Mouse (Mus musculus): Measurements from ENCODE around the gene Gfpt1.

Gfpt1 gene

DNA sequence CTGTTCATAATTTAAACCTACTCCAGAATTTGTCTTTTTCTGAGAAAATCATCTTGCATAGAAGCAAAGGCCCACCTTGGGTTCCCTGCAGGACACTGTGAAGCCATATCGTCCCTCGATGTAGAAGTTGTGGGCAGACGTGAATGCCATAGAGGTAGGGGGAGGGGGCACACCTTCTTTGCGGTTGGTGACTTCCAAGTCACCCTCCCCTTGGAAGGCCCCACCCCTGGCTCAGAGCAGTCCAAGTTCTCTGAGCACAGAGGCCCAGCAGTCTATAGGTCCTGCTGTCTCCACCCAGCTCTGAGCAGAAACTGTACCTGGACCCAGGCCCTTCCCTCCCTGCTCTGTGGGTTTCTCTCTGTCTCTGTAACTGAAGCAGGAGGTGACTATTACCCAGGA is 59.3 kb downstream of the Gfpt1 start:
- DNase-seq: no peak

DNA sequence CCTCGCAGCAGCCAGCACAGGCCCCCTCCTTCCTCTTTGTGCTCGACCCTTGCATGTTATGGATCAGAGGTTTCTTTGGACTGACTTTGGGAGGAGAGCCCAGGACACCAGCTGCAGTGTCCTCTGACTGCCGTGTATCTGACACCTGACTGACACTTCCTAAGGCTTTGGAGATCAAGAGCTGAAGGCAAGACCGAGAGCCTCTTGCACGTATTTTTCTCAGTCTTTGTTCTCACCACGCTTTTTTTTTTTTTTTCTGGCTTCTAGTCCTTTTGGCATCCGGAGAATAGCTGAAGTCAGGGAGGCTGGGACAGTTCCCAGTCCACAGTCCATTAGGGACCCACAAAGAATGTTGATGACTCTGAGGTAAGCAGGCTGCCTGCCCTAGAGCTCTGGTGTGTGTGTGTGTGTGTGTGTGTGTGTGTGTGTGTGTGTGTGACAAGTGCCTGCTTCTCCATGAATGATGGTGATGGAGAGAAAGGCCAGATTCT is 59.8 kb downstream of the Gfpt1 start:
- peak; percentile 46 for DNase-seq

DNA sequence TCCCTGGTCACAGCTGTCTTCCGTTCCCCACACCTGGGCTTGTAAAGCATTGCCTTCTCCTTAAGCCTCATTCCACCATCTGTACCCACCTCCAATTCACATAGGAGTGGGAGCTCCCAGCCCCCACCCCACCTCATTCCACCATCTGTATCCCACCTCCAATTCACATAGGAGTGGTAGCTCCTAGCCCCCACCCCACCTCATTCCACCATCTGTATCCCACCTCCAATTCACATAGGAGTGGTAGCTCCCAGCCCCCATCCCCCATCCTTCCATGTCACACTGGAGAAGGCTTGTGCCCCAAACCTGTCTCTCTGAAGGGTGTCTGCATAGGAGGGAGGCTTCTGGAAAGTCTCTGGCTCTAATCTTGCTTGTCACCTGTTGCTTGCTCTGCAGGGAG is 60.7 kb downstream of the Gfpt1 start:
- DNase-seq: no peak

DNA sequence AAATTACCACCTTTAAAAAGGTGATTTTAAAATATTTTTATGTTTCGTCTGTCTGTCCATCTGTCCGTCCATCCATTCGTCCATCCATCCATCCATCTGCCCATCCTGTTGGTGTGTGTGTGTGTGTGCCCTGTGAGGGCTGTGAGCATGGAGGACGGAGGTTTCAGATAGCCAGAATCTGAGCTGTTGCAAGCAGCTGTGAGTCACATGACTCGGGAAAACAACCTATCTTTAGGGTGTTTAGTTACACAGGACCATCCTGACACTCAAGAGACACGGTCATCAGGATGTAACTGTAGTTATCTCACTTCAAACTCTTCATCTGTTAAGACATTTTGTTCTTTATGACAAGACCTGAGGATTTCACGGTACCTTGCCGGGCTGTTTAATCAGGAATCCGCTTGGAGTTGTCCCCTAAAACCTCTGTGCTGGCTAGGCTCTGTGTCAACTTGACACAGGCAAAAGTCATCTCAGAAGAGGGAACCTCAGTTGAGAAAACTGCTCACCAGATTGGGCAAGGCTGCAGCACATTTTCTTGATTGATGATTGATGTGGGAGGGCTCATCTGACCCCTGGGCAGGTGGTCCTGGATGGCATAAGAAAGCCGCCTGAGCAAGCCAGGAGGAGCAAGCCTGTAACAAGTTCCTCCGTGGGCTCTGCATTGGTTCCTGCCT is 61.6 kb downstream of the Gfpt1 start, which contains the start of gene D6Ertd527e:
Gene D6Ertd527e (plus strand): TSS at position 624 of the 674 bp plus-strand sequence.
- DNase-seq: no peak

DNA sequence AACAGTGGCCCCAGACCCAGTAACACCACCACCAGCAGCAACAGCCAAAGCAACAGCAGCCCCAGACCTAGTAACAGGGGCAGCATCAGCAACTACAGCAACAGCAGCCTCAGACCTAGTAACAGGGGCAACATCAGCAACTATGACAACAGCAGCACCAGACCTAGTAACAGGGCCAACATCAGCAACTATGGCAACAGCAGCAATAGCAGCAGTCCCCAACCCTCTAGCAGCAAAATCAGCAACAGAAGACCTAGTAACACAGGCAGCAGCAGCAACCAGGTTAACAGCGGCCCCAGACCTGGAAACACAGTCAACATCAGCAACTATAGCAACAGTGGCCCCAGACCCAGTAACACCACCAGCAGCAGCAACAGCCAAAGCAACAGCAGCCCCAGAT is 68.8 kb downstream of the Gfpt1 start:
- DNase-seq: no peak

DNA sequence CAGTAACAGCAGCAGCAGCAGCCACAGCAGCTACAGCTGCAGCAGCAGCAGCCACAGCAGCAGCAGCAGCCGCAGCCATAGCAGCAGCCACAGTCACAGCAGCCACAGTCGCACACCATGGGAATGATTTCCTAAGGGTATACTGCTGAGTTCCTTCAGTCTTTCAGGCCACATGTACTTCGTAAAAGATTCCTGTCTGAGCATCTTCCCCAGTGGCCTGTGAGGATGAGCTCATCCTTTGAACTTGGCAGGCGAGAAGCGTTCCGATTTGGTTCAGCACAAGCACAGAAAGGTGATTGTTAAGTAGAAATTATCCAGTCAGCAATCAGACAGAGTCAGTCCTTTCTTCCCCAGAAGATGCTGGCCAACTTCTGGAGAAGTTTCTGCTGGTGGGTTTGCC is 69.5 kb downstream of the Gfpt1 start:
- no peak for DNase-seq

DNA sequence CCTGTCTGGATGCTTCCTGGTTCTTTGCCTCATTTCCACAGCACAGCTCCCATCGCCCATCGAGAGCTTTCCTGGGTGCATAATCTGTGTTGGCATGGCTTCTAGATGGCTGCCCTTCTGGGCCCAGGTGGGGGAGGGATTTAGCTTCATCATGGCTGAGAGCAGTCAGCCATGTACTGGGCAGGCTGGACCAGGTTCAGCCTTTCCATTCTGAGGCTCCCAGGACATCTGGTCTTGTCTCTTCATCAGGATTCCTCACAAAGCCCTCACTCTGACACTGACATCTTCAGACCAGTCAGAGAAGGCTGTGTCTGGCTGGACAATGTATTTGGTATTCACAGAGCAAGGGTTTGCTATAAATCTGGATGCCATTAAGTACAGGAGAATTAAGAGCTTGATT is 73.3 kb downstream of the Gfpt1 start:
- DNase-seq: no peak

DNA sequence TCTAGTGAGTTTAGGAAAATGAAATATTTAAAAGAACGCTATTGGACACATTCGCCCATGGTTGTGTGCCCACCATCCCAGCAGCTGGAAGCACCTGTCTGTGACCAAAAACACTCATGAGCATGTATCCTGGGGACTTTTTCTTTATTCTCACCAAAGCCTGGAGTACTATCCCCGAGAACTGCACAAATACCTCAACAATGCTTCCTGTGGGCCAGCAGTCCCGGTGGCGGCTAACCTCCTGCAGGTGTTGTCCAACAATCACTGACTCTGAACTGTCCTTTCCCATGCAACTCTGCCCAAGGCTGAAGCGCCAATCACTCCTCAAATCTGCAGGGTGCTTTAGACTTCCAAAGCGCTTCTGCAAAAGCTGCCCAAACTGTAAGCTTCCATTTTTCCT is 74.0 kb downstream of the Gfpt1 start:
- no peak for DNase-seq

DNA sequence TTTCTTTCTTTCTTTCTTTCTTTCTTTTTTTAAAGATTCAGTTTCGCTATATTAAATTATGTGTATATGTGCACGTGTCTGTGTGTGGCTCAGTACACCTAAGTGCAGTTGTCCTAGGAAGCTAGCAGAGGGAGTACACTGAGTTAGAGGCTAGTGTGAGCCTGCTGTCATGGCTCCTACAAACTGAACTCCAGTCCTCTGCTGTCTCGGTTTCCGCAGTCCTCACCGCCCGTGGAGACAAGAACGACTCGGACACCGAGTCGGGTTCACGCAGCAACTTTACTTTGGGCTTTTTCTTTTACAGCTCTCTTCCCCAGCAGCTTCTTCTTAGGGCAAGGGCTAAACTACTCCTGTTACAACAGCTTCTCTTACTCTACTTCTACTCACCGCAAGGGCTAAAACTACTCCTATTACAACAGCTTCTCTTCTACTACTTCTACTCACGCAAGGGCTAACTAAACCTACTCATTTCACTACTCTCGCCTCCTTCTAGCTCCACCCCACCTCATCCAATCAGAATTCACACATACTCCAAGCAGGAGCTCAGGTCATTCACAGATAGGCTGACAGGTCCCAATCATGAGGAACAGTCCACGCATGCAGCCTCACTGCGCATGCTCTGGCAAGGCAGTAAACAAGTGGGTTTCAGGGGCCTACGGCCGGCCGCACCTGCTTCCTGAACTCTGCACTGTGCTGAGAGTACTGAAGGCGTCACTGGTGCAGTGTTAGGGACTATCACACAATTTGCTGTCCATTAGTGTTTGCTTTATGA is 76.6 kb downstream of the Gfpt1 start:
- DNase-seq: no peak

DNA sequence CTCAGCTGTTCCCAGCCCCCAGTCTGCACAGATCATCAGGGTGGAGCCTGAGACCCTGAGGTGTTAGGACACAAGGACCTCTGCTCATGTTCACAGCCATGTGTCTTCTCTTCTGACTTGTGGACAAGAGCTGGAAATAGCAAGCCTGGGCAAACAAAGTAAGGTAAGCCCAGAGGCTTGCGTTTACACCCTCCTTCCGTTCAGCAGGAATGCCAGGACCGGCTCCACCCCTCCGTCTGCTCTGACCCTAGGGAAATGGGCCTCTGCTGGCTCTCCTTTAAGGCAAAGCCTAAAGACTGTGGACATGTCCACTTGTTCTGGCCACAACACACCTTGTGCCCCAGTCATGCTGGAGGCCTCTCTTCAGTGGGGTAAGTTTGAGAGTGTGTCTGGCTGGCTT is 77.3 kb downstream of the Gfpt1 start:
- DNase-seq: no peak

DNA sequence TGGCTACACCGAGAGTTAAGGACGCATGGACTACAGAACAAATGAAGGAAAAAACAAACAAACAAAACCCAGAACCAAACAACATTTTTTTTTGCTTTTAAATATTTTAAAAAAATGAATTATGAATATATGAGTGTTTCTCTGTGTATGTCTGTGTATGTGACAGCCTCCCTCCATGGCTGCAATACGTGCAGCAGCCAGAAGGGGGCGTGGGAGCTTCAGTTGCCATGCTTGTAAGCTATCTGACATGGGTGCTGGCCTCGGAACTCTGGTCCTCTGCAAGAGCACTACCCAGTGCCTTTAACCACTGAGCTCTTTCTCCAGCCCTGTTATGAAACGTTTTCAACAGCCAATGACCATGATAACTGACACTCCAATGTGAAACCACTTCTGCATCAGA is 78.0 kb downstream of the Gfpt1 start:
- DNase-seq: no peak

DNA sequence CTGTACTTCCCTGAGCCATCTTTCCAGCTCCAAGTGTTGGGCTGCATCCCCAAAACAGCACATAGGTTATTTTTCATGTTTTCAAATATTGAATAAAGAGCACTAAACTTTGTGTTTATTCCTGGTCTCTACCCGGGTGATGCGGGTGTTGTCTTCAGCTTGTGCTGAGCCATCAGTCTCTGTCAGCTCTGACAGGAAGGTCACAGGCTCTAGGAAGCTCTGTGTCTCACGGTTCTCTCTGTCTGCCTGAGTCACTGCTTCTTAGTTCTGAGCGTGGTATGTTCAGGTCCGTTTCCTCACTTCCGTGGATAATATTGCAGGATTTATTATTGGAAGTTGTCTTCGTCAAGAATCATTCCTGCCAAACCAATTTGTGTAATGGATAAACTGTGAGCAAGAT is 79.3 kb downstream of the Gfpt1 start:
- no peak for DNase-seq

DNA sequence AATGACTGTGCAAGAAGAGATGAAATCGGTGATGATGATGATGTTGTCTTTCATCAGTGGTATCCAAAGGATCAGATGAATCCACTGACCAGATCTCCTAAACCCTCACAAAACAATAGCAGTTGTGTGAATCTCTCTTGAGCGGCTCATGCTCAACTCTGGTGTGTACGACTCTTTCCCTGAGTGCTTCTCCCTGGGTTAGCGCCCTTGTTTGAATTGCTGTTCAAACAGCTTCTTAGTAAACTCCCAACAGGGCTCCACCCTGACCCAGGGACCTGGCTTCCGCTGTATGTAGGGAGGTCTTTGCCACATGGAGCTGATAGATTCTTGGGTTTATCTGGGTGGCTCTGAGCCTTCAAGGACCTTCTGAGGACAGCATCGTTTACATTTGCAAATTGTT is 80.8 kb downstream of the Gfpt1 start:
- no peak for DNase-seq

DNA sequence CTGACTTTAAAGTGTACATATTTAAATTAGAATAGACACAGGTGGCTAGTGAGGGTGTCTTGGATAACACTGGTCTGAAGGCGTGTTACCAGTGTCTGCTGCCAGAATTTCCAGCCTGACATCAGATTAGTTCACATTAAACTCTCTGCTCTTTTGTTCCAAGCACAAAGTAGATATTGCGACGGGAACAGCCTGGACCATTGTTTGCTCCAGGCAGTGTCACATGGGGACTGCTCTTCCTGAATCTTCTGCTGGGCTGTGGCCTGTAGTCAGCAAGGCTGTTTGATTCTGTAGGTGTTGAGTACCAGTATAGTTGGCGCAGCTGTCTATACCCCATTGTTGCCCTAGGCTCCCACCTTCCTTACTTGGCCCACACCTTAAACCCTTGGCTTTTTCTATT is 81.3 kb downstream of the Gfpt1 start:
- DNase-seq: no peak

DNA sequence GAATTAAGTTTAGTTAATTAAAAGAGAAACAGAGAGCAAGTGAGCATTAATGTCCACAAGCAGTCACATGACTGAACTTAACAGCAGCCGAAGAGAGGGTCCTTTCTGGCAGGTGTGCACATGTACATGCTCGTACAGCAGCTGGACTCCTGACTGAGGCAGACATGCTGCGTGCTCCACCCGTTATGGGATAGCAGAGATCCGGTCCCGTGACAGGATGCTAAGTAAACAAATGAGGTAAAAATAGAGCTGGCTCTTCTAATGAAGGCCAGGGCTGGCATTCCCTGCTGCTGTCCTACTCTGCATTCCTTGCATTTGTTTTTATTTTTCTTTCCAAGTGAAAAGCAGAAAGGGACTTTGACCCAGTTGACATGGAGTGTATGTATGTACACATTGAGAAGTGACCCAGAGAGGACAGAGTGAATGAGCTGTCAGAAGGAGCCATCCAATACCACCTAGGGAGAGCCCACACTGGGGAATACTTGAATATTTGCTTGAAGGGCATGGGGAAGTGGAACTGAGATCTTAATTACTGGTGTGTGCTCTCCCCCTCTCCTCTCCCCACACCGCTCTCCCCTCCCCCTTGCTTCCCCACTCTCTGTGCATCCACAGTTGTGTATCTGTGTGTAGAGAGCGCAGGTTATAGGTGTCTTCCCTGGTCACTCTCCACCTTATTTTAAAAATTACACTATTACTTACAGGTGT is 84.6 kb downstream of the Gfpt1 start:
- DNase-seq: peak; percentile 53

DNA sequence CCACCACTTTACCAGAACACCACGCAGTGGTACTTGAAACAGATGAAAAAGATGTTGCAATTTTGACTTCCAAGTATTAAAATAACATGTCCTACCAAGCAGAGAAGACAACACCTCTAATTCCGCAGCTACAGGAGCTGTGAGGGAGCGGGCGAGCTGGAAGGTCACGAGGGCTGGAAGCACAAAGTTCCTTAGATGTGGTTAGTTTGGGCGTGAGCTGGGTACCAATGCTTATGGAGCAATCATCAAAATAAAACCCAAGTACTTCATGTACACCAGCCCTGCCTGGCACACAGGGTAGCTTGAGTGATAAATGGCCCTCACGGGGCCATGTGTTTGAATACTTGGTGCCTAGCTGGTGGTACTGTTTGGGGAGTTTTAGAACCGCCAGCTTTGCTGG is 87.2 kb downstream of the Gfpt1 start:
- DNase-seq: no peak

DNA sequence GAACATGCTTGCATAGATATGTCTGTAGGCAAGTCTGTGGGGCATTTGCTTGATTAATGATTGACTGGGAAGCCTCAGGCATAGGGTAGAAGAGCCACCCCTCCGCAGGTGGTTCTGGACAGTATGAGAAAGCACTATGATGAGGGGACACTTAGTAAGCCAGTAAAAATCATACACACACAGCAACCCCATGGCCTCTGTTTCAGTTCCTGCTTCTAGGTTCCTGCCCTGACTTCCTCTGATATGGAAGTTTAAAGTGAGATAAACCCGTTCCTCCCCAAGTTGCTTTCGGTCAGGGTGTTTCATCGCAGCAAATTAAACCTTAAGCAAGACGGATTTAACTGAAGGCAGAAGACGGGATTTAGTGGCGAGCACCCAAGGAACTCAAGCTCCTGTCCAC is 88.0 kb downstream of the Gfpt1 start:
- DNase-seq: no peak

DNA sequence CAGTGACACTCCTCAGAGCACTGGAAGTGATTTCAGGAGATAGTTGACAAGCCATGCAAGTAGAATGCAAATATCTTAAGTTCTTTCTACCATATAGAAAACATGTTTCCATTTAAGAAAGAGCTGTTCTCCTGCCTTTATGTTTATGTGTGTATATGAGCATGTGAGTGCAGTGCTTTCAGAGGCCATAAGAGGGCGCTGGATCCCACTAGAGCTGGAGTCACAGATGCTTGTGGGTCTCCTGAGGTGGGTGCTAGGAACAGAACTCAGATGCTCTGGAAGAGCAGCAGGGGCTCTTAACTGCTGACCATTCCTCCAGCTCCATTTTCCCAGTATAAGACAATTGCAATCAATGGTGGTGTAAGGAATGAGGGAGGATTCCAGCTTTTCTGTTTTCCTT is 88.4 kb downstream of the Gfpt1 start:
- no peak for DNase-seq

DNA sequence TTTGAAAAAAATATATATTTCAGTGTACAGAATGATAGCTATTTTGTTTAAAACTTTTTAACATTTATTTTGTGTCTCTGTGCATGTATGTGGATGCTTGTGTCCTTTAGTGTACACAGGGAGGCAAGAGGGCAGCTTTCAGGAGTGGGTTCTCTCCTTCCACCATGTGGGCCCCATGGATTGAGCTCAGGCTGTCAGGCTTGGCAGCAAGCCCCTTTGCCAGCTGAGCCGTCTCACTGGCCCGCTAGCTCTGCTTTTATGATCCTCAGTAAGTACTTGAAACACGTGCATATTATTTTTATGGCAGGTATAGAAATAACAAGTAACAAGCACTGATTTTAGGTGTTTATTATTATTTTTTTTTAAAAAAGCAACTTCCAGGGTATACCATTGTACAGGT is 90.9 kb downstream of the Gfpt1 start:
- no peak for DNase-seq

DNA sequence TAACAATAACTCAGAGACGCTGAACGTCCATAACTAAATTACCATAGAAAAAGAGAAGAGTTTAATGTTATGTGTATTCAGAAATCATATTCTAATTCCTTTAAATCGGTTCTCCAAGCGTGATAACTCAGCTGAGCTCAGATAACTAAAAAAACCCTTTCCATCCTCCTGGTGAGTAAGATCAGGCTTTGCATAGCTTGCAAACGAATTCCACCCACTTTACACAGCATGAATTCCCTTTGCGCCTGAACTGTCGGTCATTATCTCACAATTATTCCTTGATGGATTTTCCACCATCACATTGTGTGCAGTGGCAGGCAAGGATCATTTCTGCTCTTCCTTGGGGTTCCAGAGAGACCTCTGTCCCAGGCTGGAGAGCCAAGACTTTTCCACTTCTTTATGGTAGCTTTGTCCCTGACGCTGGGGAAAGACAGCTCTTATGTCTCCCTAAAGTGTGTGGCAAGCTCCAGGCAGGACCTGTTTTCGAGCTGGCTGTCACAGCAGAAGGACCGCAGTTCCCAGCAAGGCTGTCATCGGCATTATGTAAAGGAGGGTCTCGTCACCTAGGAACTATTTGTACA is 91.4 kb downstream of the Gfpt1 start:
- DNase-seq: no peak

DNA sequence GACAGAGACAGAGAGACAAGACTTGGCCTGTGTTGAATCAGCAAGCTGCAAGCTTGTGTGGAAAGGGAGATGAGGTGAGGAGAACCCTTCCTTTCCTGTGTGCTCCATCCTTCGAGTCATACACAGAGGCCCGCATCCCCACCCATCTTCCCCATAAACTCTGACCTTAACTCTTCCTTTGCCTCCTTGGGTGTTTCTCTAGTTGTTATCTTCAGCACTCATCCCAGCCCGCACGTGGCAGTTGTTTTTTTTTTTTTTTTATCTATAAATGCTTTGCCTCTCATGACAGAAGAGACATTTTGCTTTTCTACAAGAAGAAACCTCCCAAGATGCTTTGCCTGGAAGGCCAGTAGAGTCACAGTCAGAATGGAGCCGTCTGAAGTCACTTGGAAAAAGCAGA is 95.8 kb downstream of the Gfpt1 start:
- DNase-seq: no peak

DNA sequence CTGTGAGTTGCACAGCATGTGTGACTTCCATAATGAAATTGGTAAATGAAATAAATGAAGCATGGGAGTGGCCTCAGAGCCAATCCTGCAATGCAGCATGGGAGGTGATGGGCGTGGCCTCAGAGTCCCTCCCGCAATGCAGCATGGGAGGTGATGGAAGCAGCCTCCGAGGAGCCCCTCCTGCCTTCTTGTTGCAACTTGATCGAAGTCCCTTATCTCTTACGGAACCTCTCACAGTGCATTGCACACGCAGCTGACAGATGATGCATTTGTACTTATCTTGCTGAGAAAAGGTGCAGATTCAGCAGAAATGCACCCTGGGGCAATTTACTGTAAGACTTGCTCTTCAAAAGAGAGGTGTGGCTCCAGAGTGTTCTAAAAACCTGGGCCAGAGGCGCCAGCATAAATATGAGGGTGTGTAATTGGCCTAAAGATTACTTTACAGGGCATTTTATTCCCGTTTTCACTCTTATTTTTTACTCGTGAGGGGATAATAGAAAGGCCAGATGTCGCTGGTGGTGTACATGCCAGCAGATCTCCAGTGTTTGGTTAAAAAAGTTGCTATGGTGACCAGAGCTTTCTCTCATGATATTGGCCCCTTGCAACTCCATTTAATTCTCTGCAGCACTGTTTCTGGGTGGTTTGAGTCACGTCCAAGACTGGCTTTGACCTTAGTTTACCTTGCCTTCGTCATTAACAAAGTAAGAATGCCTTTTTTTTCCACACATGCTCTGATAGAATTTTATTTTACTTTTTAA is 97.3 kb downstream of the Gfpt1 start:
- no peak for DNase-seq

Measured in lung, postnatal 14 days (tissue).